Mouse (Mus musculus) heart, postnatal 0 days (tissue): ENCODE results near the gene Wwp2.

Source experiments
- CTCF ChIP-seq: IDR thresholded peaks from 2 replicates; pipeline ENCODE4 v1.5.1; 2016; ENCODE audit warnings: antibody characterized with exemption, control low read depth, low read depth
- EP300 ChIP-seq: IDR thresholded peaks from 2 replicates; pipeline ENCODE4 v1.6.1; 2016; ENCODE audit warnings: antibody characterized with exemption, low read depth

DNA sequence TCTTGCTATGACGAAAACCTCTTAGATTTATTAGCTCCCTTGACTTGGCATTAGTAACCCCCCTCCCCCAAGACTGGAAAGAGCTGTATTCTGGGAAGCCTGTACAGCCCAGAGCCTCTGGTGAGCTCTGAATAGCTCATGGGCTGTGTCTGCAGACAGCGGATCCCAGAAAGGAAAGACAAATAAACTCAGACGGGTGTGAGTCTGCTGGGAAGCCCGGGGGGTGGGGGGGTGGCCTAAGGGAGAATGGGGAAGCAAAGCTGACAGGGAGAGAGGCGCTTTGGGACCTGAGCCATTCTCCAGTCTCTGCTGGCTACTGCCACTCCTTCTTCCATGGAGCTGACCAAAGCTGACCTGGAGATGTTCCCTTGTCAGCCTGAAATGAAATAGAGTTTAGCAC lies 53.8 kb downstream of the Wwp2 start:
- TF ChIP-seq EP300 (no peak), CTCF (no peak)
